Mouse (Mus musculus): ENCODE data around the gene Gm12169. TPM values are rescaled to one million over a fixed set of nuclear protein-coding genes. Genes with fewer than 3 reads are reported as not detected.

Gene Gm12169
- polyA plus RNA-seq, 1 experiment from 2014 or later = not detected

DNA sequence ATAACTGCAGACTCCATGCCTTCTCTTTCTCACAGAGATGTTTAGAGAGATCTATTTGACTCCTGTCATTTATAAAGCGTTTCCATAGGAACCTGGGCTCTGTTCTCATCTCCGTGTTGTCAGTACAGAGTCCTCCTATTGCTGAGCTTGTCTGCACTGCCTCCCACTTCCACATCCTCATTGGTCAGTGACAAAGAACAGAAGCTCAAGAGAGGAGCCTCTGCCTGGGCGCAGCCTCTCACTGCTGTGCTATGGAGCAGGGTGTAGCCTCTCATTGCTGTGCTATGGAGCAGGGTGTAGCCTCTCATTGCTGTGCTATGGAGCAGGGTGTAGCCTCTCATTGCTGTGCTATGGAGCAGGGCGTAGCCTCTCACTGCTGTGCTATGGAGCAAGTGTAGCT is 25.7 kb downstream of the Gm12169 start:
- no peak for ATAC-seq
- Histone ChIP-seq H3K36me3 (no peaks in the 10 kb centered on the region), H3K9me3 (no peaks in the 10 kb centered on the region), H3K27me3 (no peaks in the 10 kb centered on the region), H3K4me2 (replicated peaks) (no peak overlapping the region), H3K4me1 (replicated peaks) (no peaks in the 10 kb centered on the region), H3K9ac (replicated peaks) (no peak overlapping the region), H3K27ac (no peak overlapping the region), H3K4me3 (replicated peaks) (no peak overlapping the region)
- 89% methylated on average over 4 of the region's 4 CpGs for WGBS

DNA sequence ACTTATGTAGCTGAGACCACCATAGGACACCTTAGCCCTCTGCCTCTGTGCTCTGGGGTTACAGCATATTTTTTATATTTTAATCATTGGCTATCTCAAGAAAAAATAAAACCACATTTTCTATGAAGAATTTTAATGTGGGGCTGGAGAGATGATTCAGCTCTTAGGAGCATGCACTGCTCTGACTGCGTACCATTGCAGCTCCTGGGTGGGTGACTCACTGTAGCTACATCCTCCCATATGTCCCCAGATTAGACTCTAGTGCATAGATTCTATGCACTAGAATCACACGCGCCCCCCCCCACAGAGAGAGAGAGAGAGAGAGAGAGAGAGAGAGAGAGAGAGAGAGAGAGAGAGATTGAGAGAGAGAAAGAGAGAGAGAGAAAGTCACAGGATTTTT is 28.7 kb downstream of the Gm12169 start:
- H3K36me3 ChIP-seq = no peaks in the 10 kb centered on the region
- H3K4me2 ChIP-seq (replicated peaks) = no peak overlapping the region
- no peaks in the 10 kb centered on the region for H3K4me1 ChIP-seq (replicated peaks)
- no peak overlapping the region for H3K9ac ChIP-seq (replicated peaks)
- no peaks in the 10 kb centered on the region for H3K9me3 ChIP-seq
- H3K27ac ChIP-seq = no peak overlapping the region
- no peak overlapping the region for H3K4me3 ChIP-seq (replicated peaks)
- 96% methylated on average over 3 of the region's 3 CpGs for WGBS
- no peaks in the 10 kb centered on the region for H3K27me3 ChIP-seq
- no peak for ATAC-seq

DNA sequence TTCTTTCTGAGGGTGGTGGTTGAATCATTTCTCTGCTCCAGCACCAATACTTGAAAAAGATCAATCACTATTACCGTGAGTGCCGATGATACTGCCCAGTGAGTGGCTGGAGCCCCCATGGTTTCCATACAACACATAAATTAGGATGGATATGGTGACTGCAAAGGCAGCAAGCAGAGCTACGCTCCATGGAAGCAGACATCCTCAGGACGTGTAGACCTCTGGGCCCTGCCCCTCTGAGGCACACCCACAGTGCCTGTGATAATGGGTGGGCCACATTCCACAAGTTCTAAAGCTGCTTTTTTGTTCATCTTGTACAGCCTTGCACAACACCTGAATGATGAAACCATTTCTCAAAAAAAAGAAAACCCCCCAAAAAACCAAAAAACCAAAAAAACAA is 37.1 kb downstream of the Gm12169 start:
- no peaks in the 10 kb centered on the region for H3K9me3 ChIP-seq
- ATAC-seq = no peak
- H3K4me3 ChIP-seq (replicated peaks) = no peak overlapping the region
- H3K4me1 ChIP-seq (replicated peaks) = no peaks in the 10 kb centered on the region
- H3K27ac ChIP-seq = no peak overlapping the region
- no peak overlapping the region for H3K9ac ChIP-seq (replicated peaks)
- WGBS = 85% methylated on average over 4 of the region's 4 CpGs
- H3K36me3 ChIP-seq = no peaks in the 10 kb centered on the region
- H3K27me3 ChIP-seq = no peaks in the 10 kb centered on the region
- H3K4me2 ChIP-seq (replicated peaks) = no peak overlapping the region

DNA sequence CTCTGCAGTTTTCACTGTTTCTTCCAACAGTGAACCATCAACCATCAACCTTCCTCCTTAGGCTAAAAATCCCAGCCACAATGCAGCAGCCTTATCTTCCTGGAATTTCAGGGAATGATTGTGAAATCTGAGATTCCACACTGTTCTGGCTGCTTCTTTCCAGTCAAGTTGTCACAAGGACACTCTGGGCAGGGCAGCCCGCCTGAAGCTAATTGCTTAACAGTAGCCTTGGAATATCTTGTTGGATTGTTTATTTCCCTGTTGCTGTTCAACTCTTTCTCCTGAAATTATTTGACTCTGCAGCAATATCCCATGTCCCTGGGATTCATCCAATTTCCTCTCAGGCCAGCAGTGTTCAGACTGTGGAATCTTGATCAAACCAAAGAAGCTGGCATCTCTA is 40.7 kb downstream of the Gm12169 start:
- WGBS = 78% methylated on average over 1 of the region's 1 CpGs
- H3K4me1 ChIP-seq (replicated peaks) = no peaks in the 10 kb centered on the region
- no peak overlapping the region for H3K9ac ChIP-seq (replicated peaks)
- no peaks in the 10 kb centered on the region for H3K9me3 ChIP-seq
- no peak overlapping the region for H3K4me2 ChIP-seq (replicated peaks)
- no peaks in the 10 kb centered on the region for H3K36me3 ChIP-seq
- H3K27ac ChIP-seq = no peak overlapping the region
- ATAC-seq = no peak
- H3K27me3 ChIP-seq = no peaks in the 10 kb centered on the region
- H3K4me3 ChIP-seq (replicated peaks) = no peak overlapping the region

DNA sequence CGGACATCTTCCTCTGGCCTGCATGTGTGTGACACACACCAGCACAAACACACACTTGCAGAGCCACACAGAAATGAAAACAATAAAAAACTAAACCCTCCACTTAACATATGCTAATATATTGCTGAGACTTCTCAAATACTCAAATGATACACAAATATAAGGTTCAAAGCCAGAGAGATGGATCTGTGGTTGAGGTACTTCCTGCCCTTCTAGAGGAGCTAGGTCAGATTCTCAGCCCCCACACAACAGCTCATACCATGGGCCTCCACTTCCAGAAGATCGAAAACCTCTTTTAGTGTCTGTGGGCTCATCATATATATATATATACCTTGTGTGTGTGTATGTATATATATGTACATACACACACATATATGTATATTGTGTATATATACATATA is 42.0 kb downstream of the Gm12169 start:
- Histone ChIP-seq H3K36me3 (no peaks in the 10 kb centered on the region), H3K4me2 (replicated peaks) (no peak overlapping the region), H3K9ac (replicated peaks) (no peak overlapping the region), H3K9me3 (no peaks in the 10 kb centered on the region), H3K4me1 (replicated peaks) (no peaks in the 10 kb centered on the region), H3K4me3 (replicated peaks) (no peak overlapping the region), H3K27me3 (no peaks in the 10 kb centered on the region), H3K27ac (no peak overlapping the region)
- 93% methylated on average over 2 of the region's 2 CpGs for WGBS
- ATAC-seq = no peak

DNA sequence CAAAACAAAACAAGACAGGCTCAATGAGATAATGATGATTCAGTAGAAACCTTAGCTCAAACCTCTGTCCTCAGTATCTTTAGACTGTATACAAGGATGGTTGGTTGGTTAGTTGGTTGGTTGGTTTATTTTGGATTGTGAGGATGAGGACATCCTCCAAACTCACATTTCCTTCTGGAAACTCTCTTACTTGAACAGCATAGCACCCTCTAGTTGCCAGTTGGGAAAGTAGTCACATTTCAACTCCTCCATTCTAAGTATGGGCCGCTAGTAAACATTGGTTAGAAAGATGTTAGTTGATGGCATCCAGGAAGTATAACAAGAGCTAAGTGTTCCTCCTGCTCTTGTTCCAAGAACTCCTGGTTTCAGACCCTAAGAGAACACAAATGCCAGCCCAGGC is 45.1 kb downstream of the Gm12169 start:
- 84% methylated on average over 1 of the region's 1 CpGs for WGBS
- Histone ChIP-seq H3K9me3 (no peaks in the 10 kb centered on the region; the same call in 1 of the 2 replicates), H3K4me1 (replicated peaks) (no peaks in the 10 kb centered on the region), H3K27me3 (no peaks in the 10 kb centered on the region), H3K9ac (replicated peaks) (no peak overlapping the region), H3K4me2 (replicated peaks) (no peak overlapping the region), H3K36me3 (no peaks in the 10 kb centered on the region), H3K4me3 (replicated peaks) (no peak overlapping the region), H3K27ac (no peak overlapping the region)
- ATAC-seq = no peak

DNA sequence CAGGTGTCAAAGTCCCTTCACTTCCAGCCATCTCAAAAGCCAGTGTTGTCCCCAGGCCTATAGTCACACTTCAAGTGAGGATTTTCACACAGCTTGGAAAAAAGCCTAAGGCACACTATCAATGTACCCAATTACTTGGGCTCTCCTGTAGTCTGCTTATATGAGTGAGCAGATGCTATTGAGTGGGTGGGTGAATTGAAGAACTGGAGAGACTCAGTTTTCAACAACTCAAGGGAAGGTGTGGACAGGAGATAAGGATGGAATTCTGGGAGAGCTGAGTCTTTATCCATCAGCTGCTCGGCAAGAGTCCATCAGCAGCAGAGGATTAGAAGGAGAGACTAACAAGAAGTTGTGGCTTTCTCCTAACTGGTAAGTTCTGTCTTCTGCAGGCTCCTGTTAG is 47.3 kb downstream of the Gm12169 start, which contains the start of gene BC053393:
Gene BC053393, plus strand, starts transcription at position 210 of the 400 bp plus-strand sequence.
- Histone ChIP-seq H3K36me3 (no peaks in the 10 kb centered on the region), H3K4me1 (replicated peaks) (no peaks in the 10 kb centered on the region), H3K4me3 (replicated peaks) (no peak within 1 kb of the TSS), H3K27ac (no peak within 1 kb of the TSS), H3K9ac (replicated peaks) (no peak within 1 kb of the TSS), H3K27me3 (no peaks in the 10 kb centered on the region), H3K4me2 (replicated peaks) (no peak within 1 kb of the TSS), H3K9me3 (no peaks in the 10 kb centered on the region; the same call in 1 of the 2 replicates)
- WGBS = 74% methylated on average over 1 of the region's 1 CpGs
- no peak for ATAC-seq

DNA sequence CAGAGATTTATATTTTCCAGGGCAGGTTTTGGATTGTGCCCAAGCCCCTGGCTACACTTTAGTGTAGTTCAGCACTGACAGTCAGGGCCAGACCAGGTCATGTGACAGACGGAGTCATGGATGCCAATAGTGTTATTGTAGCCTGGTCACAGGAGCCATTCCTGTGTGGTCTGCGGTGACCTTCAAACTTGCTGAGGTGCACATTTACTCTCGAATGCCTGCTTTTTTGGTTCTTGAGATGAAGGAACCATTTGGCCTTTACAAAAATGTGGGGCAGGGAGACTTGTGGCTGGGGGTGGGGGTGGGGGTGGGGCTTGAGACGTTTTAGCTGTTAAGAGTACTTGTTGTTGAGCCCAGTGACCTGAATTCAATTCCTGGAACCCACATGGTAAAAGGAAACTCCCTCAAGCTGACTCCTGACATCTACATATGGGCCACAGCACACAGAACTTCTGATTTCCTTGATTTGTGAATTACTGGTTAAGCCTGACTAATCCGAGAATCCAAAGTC is 54.8 kb downstream of the Gm12169 start:
- ATAC-seq = no peak
- WGBS = 76% methylated on average over 5 of the region's 5 CpGs
- Histone ChIP-seq H3K9ac (replicated peaks) (no peak overlapping the region), H3K4me1 (replicated peaks) (no peaks in the 10 kb centered on the region), H3K27me3 (no peaks in the 10 kb centered on the region), H3K27ac (no peak overlapping the region), H3K9me3 (no peaks in the 10 kb centered on the region; the same call in 1 of the 2 replicates), H3K4me2 (replicated peaks) (no peak overlapping the region), H3K4me3 (replicated peaks) (no peak overlapping the region), H3K36me3 (no peaks in the 10 kb centered on the region)

DNA sequence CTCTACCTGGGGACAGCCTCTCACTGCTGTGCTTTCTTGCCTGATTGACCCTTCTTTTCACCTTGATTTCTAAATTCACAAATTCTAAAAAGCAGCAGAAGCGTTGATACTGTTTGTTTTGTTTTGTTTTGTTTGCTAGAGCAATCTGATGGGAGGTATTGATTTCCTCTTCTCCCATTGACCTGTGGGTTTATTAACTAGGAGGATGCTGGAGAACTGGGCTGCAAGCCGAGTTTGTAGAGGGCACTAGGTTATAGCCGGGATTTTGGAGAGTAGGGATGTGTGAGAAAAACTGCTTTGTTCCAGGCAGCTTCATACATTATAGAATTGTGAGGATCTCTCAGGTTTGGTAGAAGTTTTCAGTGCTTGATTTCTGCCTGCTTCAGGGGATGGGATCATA is 56.4 kb downstream of the Gm12169 start:
- Histone ChIP-seq H3K9me3 (no peaks in the 10 kb centered on the region), H3K27me3 (no peaks in the 10 kb centered on the region), H3K4me2 (replicated peaks) (no peak overlapping the region), H3K4me1 (replicated peaks) (no peaks in the 10 kb centered on the region), H3K36me3 (no peaks in the 10 kb centered on the region), H3K4me3 (replicated peaks) (no peak overlapping the region), H3K27ac (no peak overlapping the region), H3K9ac (replicated peaks) (no peak overlapping the region)
- 85% methylated on average over 3 of the region's 3 CpGs for WGBS
- ATAC-seq = no peak

DNA sequence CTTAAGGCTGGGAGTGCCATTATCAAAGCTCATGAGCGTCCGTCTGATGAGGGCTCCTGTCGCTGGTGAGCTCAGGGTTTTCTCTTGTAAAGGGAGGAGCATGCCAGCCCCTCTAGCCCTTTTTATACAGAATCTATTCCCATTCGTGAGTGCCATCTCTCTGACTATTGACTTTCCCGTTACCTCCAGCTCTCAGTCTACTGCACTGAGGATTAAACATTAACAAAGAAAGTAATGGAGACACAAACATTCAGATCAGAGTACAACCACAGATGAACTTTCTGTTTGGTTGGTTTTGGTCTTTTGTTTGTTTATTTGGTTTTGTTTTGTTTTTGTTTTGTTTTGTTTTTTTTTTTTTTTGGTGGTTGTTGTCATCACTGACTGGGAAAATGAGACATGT is 58.7 kb downstream of the Gm12169 start:
- Histone ChIP-seq H3K9ac (replicated peaks) (no peak overlapping the region), H3K9me3 (no peaks in the 10 kb centered on the region)

More for the DNA sequence above, 58.7 kb downstream of the Gm12169 start:
- Histone ChIP-seq H3K4me1 (replicated peaks) (no peaks in the 10 kb centered on the region), H3K27ac (no peak overlapping the region), H3K36me3 (no peaks in the 10 kb centered on the region), H3K4me3 (replicated peaks) (no peak overlapping the region), H3K27me3 (no peaks in the 10 kb centered on the region), H3K4me2 (replicated peaks) (no peak overlapping the region)
- WGBS = 80% methylated on average over 5 of the region's 5 CpGs
- ATAC-seq = no peak

Other genes with a start within 250 kb of the Gm12169 start
- gene Cyfip2, start 211.4 kb upstream of the Gm12169 start, polyA plus RNA-seq (2015; fragmentation: Nextera tagmentation; extraction: Ambion mirVana) = 75.5 and 80.8 TPM in 2 replicates
- gene Itk, start 134.7 kb upstream of the Gm12169 start, polyA plus RNA-seq (2015; fragmentation: Nextera tagmentation; extraction: Ambion mirVana) = not detected in 2 replicates
- gene Fam71b, start 127.7 kb upstream of the Gm12169 start, polyA plus RNA-seq (2015; fragmentation: Nextera tagmentation; extraction: Ambion mirVana) = not detected in 2 replicates
- 81.3 and 83.7 TPM in 2 replicates for gene Med7, start 87.3 kb upstream of the Gm12169 start, polyA plus RNA-seq (2015; fragmentation: Nextera tagmentation; extraction: Ambion mirVana)
- 0.08 and 0.11 TPM in 2 replicates for gene Havcr2, start 69.3 kb upstream of the Gm12169 start, polyA plus RNA-seq (2015; fragmentation: Nextera tagmentation; extraction: Ambion mirVana)
- gene BC053393, start 47.3 kb downstream of the Gm12169 start, polyA plus RNA-seq (2015; fragmentation: Nextera tagmentation; extraction: Ambion mirVana) = not detected in 2 replicates
- not detected in 2 replicates for gene Dppa1, start 105.0 kb downstream of the Gm12169 start, polyA plus RNA-seq (2015; fragmentation: Nextera tagmentation; extraction: Ambion mirVana)
- gene Timd2, start 182.8 kb downstream of the Gm12169 start, polyA plus RNA-seq (2015; fragmentation: Nextera tagmentation; extraction: Ambion mirVana) = 0.11 TPM in 1 of 2 replicates, not detected in the other
- gene Havcr1, start 210.9 kb downstream of the Gm12169 start, polyA plus RNA-seq (2015; fragmentation: Nextera tagmentation; extraction: Ambion mirVana) = not detected in 2 replicates

All from midbrain, embryonic 13.5 days (tissue).